Mouse (Mus musculus) adrenal gland, adult 8-10 months (tissue): ENCODE results near the gene 1110008L16Rik. TPM values are rescaled to one million over a fixed set of nuclear protein-coding genes. Genes with fewer than 3 reads are reported as not detected.
"Not testable (repeated sequence)": the region's sequence is repeated elsewhere in the genome, so short reads cannot be mapped to it uniquely, and the experiment has no call there.

Experiments
- DNase-seq: peaks from one replicate; pipeline ENCODE4 v3.0.0; 2022
- total RNA-seq, 4 experiments: library from RNA; stranded (reverse); gene quantifications; 2 replicates each; pipeline ENCODE4 v1.2.4; 2022

Gene 1110008L16Rik
- total RNA-seq: 10 to 100 TPM; 17.7 to 25.8 (median 22.2) TPM

DNA sequence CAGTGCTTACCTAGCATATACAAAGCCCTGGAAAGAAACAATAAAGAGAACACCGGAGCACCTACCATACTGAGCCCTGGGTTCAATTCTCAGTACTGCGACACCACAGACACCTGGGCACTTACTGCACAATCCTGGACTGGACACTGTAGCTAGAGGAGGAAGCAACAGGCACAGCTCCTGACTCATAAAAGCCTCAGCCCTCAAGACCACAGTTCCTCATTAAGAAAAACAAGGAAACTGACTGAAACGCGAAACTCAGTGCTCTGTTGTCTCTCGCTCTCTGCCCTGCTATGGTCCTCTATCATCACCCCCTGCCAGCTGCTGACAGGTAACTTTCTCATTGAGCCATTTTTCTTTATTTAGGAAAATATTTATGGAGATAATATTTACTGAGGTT is at the start of gene 1110008L16Rik:
1110008L16Rik (plus strand) TSS at position 242 of the 400 bp plus-strand sequence.
- no peak for DNase-seq

DNA sequence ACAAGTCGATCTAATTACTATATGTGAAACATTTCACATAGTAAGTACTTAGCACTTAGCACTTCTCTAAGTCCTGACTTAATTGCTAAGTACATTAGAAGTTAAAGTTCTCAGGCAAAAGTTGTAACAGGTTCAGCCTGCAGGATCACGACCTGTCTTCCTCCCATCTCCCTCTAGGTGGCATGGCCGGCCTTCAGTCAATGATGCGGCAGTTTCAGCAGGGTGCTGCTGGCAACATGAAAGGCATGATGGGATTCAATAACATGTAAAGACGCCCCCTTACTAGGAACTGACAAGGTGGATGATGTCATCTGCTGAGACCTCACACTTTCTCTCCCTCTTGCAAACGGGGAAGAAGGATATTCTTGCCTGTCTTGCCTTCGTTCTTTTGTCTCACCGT is 37.4 kb upstream of the 1110008L16Rik start:
- not testable (repeated sequence) for DNase-seq

DNA sequence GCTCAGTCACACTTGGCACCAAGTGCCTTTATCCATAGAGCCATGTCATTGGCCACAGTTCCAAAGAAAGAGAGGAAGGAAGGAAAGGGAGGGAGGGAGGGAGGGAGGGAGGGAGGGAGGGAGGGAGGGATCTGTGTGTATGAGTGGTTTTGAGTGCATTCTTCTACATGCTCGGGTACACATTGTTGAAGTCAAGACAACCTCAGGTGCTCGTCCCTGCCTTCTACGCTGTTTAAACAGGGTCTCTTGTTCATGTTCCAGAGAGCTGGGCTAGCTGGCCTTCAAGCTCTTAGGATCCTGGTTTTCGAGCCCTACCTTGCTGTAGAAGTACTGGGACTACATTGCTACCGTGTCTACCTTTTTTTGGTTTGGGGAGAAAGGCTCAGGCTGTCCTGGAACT is 36.0 kb upstream of the 1110008L16Rik start:
- DNase-seq: not testable (repeated sequence)

DNA sequence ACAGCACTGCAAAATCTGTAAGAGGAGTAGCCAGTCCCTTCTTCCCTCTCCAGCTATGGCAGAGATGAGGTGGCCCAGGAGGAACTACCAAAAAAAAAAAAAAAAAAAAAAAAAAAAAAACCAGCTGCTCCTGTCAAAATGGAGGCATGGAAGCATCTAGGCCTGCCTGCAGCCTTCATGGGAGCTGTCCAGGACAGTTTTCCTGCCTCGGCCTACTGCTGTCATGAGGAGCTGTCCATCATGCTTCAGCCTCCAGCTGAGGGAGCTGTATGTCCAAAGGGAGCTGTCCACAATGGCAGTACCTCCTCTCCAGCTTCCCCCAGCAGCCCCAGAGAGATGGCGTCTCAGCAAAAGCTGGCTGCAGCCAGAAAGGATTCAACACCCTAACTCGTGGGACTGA is 27.1 kb upstream of the 1110008L16Rik start:
- DNase-seq: no peak

DNA sequence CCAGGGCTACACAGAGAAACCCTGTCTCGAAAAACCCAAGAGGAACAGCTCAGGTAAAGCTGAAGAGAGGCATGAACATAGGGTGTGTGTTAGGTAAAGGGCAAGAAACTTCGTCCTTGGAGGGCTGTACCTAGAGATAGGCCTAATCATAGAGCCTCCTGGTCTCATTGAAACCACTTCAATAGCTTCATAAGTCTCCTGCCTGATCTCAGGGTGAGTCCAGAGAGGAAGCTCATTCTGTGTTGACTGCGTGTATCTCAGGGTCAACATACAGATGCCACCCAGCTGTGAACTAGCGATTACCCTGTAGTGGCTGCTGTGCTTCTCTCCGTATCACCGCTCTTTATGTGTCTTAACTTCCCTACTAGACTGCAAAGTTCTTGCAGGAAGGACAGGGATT is 21.8 kb upstream of the 1110008L16Rik start:
- not testable (repeated sequence) for DNase-seq

DNA sequence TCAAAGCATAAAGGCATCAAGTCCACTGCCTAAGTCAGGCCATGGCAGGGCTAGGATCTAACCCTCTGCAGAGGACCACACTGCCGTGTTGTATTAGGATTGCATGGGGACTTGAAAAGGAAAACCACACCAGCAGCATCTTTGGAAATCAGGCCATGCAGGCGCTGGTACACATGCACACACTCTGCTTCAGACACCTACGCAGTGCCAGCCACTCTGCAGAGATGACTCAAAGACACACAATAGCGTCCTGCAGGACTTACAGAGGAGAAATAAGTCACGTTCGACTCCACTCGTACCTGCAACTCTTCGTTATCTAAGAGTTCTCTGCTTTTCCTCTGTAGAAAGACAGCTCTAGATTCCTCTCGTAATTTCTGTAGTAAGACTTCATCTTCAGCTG is 1.3 kb upstream of the 1110008L16Rik start:
- no peak for DNase-seq

DNA sequence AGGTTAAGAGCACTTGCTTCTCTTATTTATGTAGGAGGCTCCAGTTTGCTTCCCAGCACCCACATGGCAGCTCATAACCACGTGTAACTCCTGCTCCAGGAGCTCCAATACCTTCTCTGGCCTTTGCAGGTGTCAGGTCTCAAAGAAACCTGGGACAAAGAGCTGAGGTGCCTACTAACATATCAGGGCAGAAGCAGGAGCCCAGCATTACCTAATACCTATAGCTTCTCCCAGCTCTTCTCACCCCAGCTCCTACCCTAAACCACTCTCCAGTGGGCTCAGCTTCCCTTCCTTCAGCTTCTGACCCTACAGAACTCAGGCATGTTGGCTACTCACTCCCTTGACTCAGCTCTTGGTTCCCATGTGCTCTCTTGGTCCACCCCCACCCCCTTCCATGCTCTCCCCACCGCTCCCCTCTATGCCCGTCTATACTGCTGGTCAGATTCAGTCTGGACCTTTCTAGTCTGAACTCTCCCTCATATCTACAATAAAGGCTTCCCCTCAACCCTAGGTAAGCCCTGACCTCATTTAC is 1.5 kb downstream of the 1110008L16Rik start:
- no peak for DNase-seq

DNA sequence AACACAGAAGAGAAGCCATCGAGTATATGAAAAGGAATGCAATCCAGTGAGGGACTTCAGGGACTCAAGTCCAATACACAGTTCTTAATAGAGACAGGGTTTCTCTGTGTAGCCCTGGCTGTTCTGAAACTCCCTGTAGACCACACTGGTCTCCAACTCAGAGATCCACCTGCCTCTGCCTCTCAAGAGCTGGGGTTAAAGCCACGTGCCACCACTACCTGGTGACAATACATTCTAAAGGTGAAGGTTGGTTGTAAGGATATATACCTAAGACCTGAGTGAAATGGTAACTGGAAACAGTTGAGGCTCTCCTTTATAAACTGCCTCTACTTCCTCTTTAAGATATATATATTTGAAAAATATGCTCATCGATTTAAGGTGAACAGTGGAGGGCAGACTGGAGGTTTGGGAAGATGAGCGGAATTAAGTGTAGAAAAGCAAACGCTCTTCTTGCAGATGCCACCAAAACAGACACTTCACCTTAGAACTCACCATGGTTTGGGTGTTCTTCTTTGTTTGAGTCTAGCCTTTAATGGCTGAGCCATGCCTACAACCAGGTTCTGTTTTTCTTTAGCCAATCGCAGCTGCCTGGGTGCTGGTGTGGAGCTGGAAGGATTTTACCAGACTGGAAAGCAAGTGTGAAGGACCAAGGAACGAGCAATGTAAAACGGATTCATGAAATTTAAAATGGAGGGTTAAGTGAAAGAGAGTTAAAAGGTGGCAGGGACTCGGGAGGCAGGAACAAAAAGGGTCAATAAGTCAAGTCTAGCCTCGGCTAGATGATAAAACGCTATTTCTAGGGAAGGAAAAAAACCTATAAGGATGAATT is 2.3 kb downstream of the 1110008L16Rik start:
- no peak for DNase-seq

DNA sequence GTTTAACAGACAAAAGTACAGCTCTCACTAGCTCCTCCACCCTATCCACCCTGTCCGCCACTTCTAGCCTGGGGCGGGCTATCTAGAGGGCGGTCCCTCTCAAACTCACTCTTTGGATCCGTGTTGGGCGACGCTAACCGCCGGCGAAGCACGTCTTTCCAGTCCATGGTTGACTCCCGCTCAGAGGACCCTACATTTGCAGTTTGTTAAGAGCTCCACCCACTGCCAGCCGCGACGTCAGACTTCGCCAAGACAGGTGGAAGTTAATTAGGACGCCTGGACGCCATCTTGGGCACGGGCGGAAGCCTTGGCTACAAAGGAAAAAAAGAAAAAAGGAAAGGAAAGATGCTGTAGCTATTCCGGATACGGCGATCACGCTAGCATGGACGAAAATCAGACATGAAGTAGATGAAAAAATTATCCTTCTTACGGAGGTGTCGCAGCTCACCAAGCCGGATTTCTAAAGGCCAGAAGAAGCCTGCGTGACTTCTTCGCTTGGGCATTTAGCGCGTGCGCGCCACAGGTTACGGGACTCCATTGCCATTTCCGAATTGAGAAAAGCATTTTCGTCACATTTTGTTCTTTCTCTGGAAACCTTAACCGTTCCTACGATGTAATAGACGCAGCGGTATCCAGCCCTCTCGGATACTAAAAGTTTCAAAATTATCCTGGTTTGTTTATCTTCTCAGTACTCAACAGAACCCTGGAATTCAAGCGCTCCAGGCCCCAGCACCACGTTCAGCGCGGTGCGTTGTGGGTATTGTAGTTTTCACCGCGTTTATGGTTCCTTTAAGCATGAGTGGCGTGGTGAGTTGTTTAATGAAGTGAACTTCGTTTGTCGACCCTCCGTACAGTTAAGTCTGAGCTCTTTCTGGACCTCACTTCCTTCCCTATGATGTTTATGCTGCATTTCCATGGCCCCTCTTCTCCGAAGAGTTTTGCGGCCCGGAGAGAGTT is 3.4 kb downstream of the 1110008L16Rik start, which contains the start of gene Ppp2r3c:
Ppp2r3c (minus strand) TSS at position 514 of the 957 bp plus-strand sequence.
- peak; percentile 90 for DNase-seq

DNA sequence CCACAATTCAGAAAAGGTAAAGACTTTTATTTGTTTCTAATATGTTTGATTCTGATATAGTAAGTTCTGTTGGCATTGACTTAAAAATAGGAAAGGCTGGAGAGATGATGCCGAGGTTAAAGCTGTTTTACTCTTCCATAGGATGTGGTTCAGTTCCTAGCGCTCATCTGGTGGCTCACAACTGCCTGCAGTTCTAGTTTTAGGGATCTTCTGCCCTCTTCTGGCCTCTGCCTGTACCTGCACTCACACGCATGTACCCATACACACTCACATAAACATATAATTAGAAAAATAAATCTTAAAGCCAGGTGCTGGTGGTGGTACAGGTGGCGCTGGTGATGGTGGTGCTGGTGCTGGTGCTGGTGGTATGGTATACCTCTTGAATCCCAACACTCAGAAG is 7.0 kb downstream of the 1110008L16Rik start:
- DNase-seq: no peak

DNA sequence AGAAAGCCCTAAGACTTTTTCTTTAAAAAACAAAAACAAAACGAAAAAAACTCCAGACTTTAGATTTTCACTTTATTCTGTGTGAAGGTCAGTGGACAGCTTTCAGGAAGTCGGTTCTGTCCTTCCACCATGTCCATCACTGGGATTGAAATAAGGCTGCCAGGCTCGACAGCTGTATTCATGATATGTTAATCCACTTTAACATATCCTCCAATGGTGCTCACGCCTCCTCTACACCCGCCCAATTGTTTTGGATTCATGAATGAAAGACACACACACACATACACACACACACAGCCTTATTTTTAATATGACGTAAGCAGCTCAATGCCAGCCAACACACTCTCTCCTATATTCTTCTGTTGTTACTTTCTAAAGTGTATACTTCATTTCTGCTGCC is 8.2 kb downstream of the 1110008L16Rik start:
- DNase-seq: no peak

DNA sequence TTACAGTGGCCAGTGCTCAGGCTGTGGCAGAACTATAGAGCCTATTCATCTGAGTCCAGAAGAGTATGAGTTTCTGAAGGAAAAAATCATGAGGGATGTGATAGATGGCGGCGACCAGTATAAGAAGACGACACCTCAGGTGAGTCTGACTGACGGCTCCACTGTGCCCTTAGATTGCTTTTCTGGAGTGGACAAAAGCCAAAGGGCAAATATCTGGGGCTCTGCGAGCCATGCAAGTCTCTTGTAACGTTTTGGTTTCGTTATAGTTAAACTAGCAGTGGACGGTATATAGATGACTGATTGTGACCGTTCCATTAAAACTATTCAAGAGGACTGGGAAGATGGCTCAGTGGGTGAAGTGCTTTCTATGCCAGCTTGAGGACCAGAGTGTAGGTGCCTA is 9.4 kb downstream of the 1110008L16Rik start:
- DNase-seq: no peak

DNA sequence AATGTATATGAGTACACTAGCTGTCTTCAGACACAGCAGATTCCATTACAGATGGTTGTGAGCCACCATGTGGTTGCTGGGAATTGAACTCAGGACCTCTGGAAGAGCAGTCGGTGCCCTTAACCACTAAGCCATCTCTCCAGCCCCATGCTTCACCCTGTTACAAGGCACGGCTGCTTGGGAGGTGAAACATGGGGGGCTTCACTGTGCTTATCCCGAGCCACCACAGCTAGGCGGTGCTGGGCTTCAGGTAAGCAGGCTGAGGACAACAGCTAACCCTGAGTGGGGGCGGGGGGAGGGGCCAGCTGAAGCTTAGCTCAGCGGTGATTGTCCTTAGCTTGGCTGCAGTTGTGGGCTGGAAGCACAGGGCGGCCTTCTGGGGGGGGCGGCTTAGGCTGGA is 10.1 kb downstream of the 1110008L16Rik start:
- no peak for DNase-seq

DNA sequence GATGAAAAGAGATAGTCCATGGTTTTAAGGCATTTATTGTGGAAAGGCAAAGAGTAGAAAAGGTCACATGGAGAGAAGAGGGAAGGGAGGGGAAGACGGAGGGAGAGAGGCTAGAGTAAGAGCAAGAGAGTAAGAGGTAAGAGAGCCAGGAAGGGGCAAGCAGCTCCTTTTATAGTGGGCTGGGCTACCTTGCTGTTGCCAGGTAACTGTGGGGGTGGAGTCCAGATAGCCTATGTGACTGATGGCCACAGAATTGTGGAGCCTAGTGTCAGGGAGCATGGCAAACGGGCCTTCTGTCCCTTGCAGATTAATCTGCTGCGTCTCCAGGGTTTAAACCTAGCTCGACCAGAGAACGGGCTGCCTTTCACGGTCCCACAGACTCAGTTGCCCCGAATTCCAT is 12.5 kb downstream of the 1110008L16Rik start:
- no peak for DNase-seq

DNA sequence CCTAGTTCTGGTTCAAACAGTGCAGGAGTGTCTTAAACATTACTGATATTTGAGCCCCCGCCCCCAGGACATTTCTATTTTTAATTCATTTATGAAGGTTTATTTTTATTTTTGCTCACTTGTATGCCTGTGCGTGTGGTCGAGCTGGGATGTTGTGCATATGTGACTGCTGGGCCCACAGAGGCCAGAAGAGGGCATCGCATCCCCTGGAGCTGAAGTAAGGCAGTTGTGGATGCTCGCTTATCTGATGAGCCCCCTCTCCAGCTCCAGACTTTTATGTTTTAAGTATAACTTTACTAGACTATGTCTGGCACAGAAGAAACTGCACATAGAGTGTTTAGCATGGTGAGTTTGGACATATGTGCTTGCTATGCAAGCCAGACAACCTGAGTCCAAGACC is 14.5 kb downstream of the 1110008L16Rik start:
- no peak for DNase-seq

DNA sequence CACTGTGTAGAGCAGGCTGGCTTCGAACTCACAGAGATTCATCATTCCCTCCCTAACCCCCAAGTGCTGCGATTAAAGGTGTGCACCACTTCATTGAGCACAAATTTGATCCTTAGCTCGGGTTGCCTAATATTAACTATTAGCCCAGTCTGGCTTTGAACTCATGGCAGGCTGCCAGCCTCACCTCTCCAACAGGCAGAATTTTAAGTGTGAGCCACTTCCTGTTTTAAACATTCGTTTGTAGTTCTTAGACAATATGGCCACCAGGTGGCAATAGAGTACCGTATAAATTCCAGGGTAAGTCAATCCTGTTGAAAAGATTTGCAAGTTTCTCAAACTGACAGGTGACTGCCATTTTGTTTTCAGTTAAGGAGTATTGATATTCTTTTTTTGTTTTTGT is 15.8 kb downstream of the 1110008L16Rik start:
- DNase-seq: peak; percentile 36

DNA sequence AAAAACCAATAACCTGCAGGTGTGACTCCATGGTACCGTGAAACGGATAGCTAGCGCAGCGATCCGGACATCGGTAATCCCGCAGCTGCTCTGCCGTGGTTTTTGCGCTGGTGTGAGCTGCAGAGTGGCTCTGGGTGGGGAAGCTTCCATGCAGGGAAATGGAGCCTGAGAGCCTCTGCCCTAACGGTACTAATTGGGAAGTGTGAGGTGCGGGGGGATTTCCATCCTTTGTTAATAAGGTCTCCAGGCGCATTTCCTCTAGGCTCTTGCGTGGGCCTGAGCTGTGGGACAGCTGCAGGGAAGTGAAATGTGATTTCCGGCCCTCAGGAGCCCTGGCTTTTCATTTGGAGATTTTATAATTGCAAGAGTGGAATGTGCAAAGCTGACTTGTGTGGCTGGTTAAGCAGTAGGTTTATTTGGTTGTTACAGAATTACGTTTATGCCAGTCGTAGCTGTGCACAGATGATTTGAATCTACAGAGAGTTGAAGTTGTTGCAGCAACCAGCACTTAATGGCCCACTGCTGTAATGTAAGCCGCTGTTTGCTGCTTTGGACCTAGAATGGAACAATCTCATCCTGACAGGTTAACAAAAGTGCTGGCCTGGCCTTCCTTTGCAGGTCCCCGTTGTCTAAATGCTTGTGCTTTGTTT is 22.4 kb downstream of the 1110008L16Rik start:
- DNase-seq: no peak

DNA sequence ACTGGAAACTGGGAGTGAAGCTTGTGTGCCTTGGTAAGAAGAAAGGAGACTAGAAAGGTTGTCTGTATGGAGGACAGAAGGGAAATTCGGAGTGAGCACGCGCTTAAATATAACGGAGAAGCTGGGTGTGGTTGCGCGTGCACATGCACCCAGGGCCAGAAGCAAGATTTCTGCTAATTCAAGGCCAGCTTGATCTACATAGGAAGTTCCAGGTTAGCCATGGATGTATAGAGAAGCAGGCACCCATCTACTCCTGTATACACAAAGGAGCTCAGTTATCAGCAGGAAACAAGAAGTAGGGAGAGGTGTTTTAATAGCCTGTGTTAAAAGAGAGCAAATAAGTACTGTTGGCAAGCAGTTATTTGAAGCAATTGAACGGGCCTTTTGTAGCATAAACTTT is 26.3 kb downstream of the 1110008L16Rik start:
- no peak for DNase-seq

DNA sequence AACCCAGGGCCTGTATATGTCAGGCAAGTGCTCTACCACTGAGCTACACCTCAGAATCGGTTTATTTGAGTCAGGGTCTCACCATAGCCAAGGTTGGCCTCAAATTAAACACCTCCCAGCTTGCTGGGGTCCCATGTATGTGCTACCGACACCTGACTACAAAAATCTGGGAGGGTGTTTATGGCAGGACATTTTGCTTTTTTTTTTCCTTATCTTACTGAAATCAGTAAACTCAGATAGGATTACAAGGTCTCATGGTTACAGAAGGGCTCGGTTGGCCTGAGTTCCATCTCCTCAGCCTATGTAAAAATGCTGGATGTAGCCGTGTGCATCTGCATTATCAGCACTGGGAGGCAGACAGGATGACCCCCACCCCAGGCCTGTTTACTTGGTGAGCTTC is 29.4 kb downstream of the 1110008L16Rik start:
- no peak for DNase-seq

DNA sequence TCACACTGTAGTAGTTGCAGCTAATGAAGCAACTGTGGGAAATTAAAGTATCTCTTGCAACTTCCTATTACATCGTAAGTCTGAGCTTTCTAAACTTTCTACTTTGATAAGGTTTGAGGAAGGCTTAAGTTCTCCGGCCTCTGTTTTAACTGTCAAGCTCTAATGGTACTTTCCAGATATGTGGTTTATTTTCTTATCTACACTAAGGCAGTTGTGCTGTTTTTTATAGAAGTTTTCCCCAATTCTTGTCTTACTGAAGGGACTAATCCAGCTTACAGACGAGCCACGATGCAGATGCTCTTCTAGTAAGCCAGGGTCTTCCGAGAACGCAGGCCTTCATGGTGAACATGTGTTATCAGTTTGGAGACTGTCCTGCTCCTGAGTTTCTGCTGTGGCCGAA is 30.0 kb downstream of the 1110008L16Rik start:
- no peak for DNase-seq

DNA sequence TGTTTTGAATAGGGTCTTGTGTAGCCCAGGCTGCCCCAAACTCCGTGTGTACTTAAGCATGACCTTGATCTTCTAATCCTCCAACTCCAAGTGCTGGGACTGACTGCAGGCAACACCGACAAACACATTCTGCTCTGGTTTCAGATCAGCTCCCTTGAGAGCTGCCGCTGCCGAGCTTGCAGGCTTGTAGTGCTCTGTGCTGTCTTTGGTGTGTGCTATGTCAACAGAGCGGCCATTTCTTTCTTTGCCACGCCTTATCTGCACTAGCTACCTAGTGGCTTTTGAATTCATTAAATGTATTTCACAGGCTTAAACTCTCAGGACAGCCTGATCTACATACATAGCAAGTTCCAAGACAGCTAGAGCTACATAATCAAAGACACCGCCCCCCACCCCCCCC is 34.3 kb downstream of the 1110008L16Rik start:
- DNase-seq: no peak

DNA sequence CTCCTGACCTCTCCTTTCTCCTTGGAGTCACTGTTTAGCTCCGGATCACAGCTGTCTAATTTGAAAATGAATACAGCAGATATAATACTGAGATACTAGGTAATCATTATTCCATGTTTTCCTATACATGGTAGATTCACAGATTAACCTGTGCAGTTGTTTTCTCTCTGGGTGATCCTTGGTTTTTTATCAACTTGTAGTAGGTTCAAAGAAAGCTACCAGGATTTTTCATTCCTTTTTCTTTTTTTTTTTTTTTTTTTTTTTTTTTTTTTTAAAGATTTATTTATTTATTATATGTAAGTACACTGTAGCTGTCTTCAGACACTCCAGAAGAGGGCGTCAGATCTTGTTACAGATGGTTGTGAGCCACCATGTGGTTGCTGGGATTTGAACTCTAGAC is 39.1 kb downstream of the 1110008L16Rik start:
- DNase-seq: not testable (repeated sequence)
